Mouse (Mus musculus) midbrain, embryonic 16.5 days (tissue): ENCODE results near the gene Nedd9. TPM values are rescaled to one million over a fixed set of nuclear protein-coding genes. Genes with fewer than 3 reads are reported as not detected.
"Not testable (repeated sequence)": the region's sequence is repeated elsewhere in the genome, so short reads cannot be mapped to it uniquely, and the experiment has no call there.

Experiments
- ATAC-seq: fragments of 200-750 bp; cut with Nextera tagmentation; 2 replicates; pipeline ENCODE4 v1.8.0; 2017; ENCODE audit warnings: moderate TSS enrichment
- H3K27ac ChIP-seq: fragments of 300-500 bp; sonication (generic); 2 replicates; pipeline ENCODE4 v1.5.1; 2014; ENCODE audit warnings: mild to moderate bottlenecking, low read length, mixed read lengths
- H3K27me3 ChIP-seq: fragments of 300-500 bp; sonication (generic); 2 replicates; pipeline ENCODE4 v1.6.1; 2014; ENCODE audit warnings: low read depth, low read length, mixed read lengths; ENCODE audit not compliant: control insufficient read depth, insufficient read depth
- H3K36me3 ChIP-seq: fragments of 300-500 bp; sonication (generic); 2 replicates; pipeline ENCODE4 v1.6.1; 2014; ENCODE audit warnings: mild to moderate bottlenecking, low read length, moderate library complexity, mixed read lengths; ENCODE audit not compliant: control insufficient read depth, insufficient read depth
- H3K4me1 ChIP-seq: fragments of 300-500 bp; sonication (generic); 2 replicates; pipeline ENCODE4 v1.6.1; 2014; ENCODE audit warnings: mild to moderate bottlenecking, low read length, mixed read lengths; ENCODE audit not compliant: control insufficient read depth, insufficient read depth
- H3K4me2 ChIP-seq: fragments of 300-500 bp; sonication (generic); 2 replicates; pipeline ENCODE4 v1.6.1; 2014; ENCODE audit warnings: mild to moderate bottlenecking, low read length, mixed read lengths
- H3K4me3 ChIP-seq: fragments of 300-500 bp; sonication (generic); 2 replicates; pipeline ENCODE4 v1.5.1; 2014; ENCODE audit warnings: low read depth, mild to moderate bottlenecking, low read length, moderate library complexity, mixed read lengths
- H3K9ac ChIP-seq: fragments of 300-500 bp; sonication (generic); 2 replicates; pipeline ENCODE4 v1.6.1; 2014; ENCODE audit warnings: low read depth, low read length, mixed read lengths
- H3K9me3 ChIP-seq: fragments of 300-500 bp; sonication (generic); replicated peaks from 2 replicates; pipeline ENCODE4 v1.6.1; 2014; ENCODE audit warnings: mild to moderate bottlenecking, low read length, mixed read lengths; ENCODE audit not compliant: control insufficient read depth, poor library complexity, severe bottlenecking
- WGBS: fragments of 180-500 bp; shearing (Covaris S2); extraction: QIAGEN DNeasy Blood & Tissue Kit; methylation state at CpG from one replicate; pipeline ENCODE4 v1.1.7; 2014; 5-methylcytosine and 5-hydroxymethylcytosine counted together
- polyA plus RNA-seq: library from polyadenylated mRNA; unstranded; fragments of >200 nt; fragmentation: Nextera tagmentation; extraction: Ambion mirVana; gene quantifications from 2 replicates; pipeline ENCODE4 v1.2.1, GENCODE M21; 2015

Nedd9 gene
- polyA plus RNA-seq, 1 experiment from 2014 or later: 12.8 TPM

GRCm38 (mm10) chr13:41367176-41367611 lies 120.0 kb downstream of the Nedd9 start:
- no peak overlapping the region for H3K27ac ChIP-seq
- H3K4me1 ChIP-seq: no peaks in the 10 kb centered on the region
- H3K27me3 ChIP-seq: no peaks in the 10 kb centered on the region
- no peak for ATAC-seq
- H3K9me3 ChIP-seq: no peaks in the 10 kb centered on the region
- no peak overlapping the region for H3K4me2 ChIP-seq
- H3K4me3 ChIP-seq: no peak overlapping the region
- 83% methylated on average over 4 of the region's 4 CpGs for WGBS
- H3K9ac ChIP-seq: no peak overlapping the region
- no peaks in the 10 kb centered on the region for H3K36me3 ChIP-seq

GRCm38 (mm10) chr13:41366609-41367008 lies 120.6 kb downstream of the Nedd9 start:
- not testable (repeated sequence) for H3K27ac ChIP-seq, H3K9me3 ChIP-seq, H3K9ac ChIP-seq, H3K27me3 ChIP-seq, ATAC-seq, H3K36me3 ChIP-seq, H3K4me2 ChIP-seq, H3K4me1 ChIP-seq, H3K4me3 ChIP-seq
- WGBS: 27% methylated on average over 1 of the region's 1 CpGs

- Histone ChIP-seq H3K27ac (no peak overlapping the region), H3K9ac (no peak overlapping the region), H3K27me3 (no peaks in the 10 kb centered on the region), H3K36me3 (no peaks in the 10 kb centered on the region), H3K4me3 (no peak overlapping the region), H3K9me3 (no peaks in the 10 kb centered on the region), H3K4me1 (peaks cover 5% of the 10 kb centered on the region), H3K4me2 (no peak overlapping the region)
- 83% methylated on average over 9 of the region's 9 CpGs for WGBS
- no peak for ATAC-seq
Observed at GRCm38 (mm10) chr13:41364273-41364672, 122.9 kb downstream of the Nedd9 start.

- Histone ChIP-seq H3K27me3 (no peaks in the 10 kb centered on the region), H3K4me3 (no peak overlapping the region), H3K4me2 (no peak overlapping the region), H3K27ac (no peak overlapping the region), H3K4me1 (peaks cover 6% of the 10 kb centered on the region), H3K36me3 (no peaks in the 10 kb centered on the region), H3K9ac (no peak overlapping the region), H3K9me3 (no peaks in the 10 kb centered on the region)
- 63% methylated on average over 6 of the region's 6 CpGs for WGBS
- no peak for ATAC-seq
Observed at GRCm38 (mm10) chr13:41362909-41363308, 124.3 kb downstream of the Nedd9 start.

- H3K4me1 ChIP-seq: peaks cover 23% of the 10 kb centered on the region
- no peak overlapping the region for H3K4me3 ChIP-seq
- H3K9ac ChIP-seq: no peak overlapping the region
- H3K27ac ChIP-seq: no peak overlapping the region
- 8% methylated on average over 8 of the region's 8 CpGs for WGBS
- H3K4me2 ChIP-seq: peak overlapping the region; percentile 17; the same call in 1 of the 2 replicates
- no peak for ATAC-seq
- H3K9me3 ChIP-seq: no peaks in the 10 kb centered on the region
- H3K27me3 ChIP-seq: no peaks in the 10 kb centered on the region
- no peaks in the 10 kb centered on the region for H3K36me3 ChIP-seq
Observed at GRCm38 (mm10) chr13:41360272-41360815, 126.8 kb downstream of the Nedd9 start.

- H3K9me3 ChIP-seq: no peaks in the 10 kb centered on the region
- H3K4me2 ChIP-seq: peak overlapping the region; percentile 80
- 1% methylated on average over 16 of the region's 16 CpGs for WGBS
- peak; percentile 36; the same call in 1 of the 2 replicates for ATAC-seq
- peaks cover 24% of the 10 kb centered on the region for H3K4me1 ChIP-seq
- H3K4me3 ChIP-seq: peak overlapping the region; percentile 65
- peak overlapping the region; percentile 33; the same call in 1 of the 2 replicates for H3K9ac ChIP-seq
- H3K36me3 ChIP-seq: no peaks in the 10 kb centered on the region
- H3K27ac ChIP-seq: peak overlapping the region; percentile 91
- H3K27me3 ChIP-seq: no peaks in the 10 kb centered on the region
Observed at GRCm38 (mm10) chr13:41359330-41360215, 127.6 kb downstream of the Nedd9 start.

- H3K4me1 ChIP-seq: peaks cover 31% of the 10 kb centered on the region
- H3K36me3 ChIP-seq: no peaks in the 10 kb centered on the region
- peak overlapping the region; percentile 72 for H3K9ac ChIP-seq
- no peaks in the 10 kb centered on the region for H3K9me3 ChIP-seq
- H3K4me3 ChIP-seq: peak overlapping the region; percentile 65
- under 1% methylated on average over 42 of the region's 42 CpGs for WGBS
- H3K27me3 ChIP-seq: no peaks in the 10 kb centered on the region
- peak; percentile 99 for ATAC-seq
- peak overlapping the region; percentile 80 for H3K4me2 ChIP-seq
- H3K27ac ChIP-seq: peak overlapping the region; percentile 91
Observed at GRCm38 (mm10) chr13:41358480-41359180, 128.5 kb downstream of the Nedd9 start.

GRCm38 (mm10) chr13:41358009-41358408 lies 129.2 kb downstream of the Nedd9 start:
- H3K9me3 ChIP-seq: no peaks in the 10 kb centered on the region
- H3K4me2 ChIP-seq: peak overlapping the region; percentile 80
- H3K27me3 ChIP-seq: no peaks in the 10 kb centered on the region
- ATAC-seq: no peak
- H3K36me3 ChIP-seq: no peaks in the 10 kb centered on the region
- WGBS: 7% methylated on average over 10 of the region's 10 CpGs
- peaks cover 31% of the 10 kb centered on the region for H3K4me1 ChIP-seq
- peak overlapping the region; percentile 65 for H3K4me3 ChIP-seq
- peak overlapping the region; percentile 91 for H3K27ac ChIP-seq
- H3K9ac ChIP-seq: peak overlapping the region; percentile 72
